Mouse (Mus musculus): ENCODE measurements around the gene Acsf3.

Gene Acsf3

DNA sequence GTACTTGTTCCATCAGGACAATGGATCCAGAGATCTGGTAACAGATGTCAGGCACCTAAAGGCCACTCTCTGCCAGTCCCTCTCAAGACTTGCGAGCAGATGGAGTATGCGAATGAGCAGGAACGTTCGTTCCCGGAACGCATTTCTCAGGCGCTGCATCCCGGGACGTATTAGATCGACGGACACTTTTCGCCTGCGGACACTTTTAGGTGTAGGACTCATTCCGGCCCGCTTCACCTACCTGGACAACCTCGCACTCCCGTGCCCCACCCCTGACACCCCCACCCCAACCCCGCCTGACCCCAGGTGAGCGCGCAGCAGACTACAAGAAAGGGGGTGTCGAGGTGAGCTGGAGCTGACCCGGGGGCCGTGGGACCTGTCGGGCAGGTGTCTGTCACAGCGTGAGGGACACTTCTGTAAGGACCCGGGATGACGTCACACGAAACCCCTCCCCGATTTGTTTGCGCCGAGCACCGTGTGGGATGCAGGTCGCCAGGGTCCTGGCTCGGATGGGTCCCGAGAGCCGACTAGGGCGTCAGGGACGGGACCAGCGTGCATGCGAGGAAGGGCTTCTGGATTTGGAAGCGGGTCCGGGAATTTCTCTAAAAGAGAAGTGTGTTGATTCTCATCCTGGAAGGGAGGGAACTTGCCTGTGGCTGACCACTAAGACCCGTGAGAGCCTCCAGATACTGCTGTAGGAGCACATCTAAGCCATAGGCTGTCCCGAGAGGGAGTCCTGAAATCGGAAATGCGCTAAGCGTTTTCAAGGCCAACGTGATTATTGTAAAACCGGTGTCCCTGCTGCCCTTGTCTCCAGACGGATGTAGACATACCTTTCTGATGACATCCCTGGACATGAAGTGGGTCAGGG is at the start of gene Acsf3:
Gene Acsf3 (plus strand): TSS at position 202 of the 871 bp plus-strand sequence.
- peak; percentile 82 to 88 for DNase-seq

DNA sequence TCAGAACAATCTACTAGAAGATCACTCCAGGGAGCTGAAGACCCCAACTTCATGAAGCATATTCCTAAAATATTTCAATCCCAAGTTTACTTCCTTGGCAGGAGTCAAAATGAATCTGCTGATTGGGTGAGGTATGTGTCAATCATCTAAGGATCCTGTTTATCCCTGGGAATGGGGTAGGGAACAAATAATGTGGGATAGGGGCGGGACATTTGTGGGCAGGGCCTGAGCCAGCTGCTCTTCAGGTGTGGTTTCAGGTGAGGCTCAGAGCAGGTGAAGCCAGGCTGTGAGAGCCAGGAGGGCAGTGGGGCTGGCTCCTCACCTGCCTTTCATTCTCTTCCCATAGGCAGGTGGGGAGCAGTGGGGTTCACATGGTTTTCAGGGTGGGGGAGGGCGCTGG is 48.5 kb upstream of the Acsf3 start:
- no peak for DNase-seq

DNA sequence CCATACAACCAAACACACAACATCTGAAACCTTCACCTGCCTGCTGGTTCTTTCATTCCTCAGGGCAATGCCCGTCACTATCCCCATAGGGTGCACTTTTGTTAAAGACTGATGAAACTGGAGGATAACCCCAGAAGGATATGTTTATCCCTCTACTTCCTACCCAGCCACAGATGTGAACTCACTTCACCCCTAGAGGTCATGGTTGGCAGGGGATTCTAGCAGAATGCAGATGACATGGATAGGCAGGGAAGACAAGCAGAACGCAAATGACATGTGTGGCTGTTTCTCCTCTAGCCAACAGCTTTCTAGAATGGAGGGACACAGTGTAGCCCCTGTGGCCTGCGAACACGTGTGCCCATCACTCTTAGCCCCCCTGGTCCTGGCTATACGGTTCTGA is 47.9 kb upstream of the Acsf3 start:
- DNase-seq: no peak

DNA sequence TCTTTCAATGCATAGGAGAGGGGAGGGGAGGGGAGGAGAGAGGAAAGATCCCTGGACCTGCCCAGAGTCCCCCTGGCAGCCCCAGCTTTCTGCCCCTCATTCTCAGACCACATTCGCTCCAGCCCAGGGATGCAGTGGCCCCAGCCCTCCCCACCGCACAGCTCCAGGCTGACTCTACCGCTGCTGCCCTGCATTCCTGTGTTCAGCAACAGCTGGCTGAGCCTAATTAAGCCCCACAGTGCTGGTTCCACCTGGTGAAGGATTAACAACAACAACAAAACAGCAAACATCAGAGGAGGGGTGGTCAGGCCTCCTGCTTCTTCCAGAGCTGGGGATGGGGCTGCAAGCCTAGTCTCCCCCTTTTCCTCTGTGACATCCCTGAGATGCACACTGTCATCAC is 46.7 kb upstream of the Acsf3 start:
- DNase-seq: no peak

DNA sequence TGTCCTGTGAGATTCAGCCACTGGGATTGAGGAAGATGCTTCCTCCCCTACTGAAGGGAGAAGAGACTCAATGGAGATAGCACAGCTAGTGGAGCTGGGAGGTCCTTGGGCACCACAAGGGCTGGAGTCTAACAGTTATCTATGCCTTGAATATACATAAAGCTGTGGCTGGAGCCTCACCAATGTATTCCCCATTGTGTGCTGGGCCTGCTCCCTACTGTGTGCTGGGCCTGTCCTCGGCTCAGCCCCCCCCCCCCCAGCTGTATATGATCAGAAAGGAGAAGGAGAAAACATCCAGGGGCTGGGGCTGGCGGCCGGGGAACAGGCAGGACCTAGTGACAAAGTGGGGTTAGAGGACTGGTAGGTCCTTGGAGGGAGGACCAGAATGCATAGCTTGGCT is 40.2 kb upstream of the Acsf3 start:
- DNase-seq: no peak

DNA sequence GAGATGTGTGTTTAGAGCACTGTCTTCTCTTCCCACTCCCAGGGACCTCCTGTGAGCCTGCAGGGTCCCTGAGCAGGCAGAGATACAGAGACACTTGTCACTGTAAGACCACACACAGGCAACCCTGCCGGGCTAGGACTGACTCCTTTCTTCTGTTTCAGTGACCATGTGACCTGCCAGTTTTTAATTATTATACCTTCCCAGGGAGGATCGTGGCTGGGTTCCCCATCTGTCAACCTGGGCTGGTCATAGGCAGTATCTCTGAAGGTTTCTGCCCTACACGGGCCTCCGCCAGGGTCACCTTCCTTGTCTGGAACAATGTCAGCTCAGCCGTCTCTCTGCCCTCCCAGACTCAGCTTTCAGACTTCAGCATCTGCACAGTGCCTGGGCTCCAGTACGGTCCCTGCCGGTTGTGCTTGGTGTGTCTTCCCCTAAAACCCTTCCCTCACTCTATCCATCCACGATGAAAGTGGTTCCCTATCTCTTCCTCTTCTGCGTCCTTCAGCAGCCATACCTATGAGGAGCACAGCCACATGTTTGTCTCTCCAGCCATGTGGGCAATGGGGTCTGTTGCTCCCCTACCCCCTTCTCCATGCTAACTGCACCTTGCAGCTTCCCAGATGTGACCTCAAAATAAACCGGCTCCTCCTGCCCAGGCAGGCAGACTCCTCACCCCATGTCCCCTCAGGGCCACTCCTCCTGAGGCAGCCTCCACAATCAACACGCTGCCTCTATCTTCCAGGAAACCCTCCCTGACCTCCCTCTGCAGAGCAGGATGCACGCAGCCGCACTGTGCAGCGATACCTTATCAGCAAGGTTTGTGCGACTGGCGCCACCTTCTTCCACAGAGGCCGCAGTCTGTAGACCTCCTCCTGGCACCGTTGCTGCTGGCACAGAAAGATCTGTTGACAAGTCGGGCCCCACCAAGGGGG is 39.5 kb upstream of the Acsf3 start:
- DNase-seq: peak in 1 of 2 experiments; percentile 44

DNA sequence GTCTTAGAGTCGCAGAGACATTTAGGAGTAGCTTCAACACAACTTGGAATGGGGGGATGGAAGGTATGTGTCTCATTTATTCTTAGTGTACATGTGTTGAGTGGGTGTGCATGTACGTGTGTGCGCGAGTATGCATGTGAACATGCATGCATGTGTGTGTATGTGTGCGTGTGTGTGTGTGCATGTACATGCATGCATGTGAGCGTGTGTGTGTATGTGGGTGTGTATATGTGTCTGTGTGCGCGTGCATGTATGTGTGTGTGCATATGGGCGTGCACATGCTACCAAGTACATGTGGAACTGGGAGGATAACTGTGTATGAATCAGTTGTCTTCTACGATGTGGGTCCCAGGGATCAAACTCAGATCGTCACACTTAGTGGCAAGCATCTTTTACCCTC is 38.7 kb upstream of the Acsf3 start:
- no peak for DNase-seq

DNA sequence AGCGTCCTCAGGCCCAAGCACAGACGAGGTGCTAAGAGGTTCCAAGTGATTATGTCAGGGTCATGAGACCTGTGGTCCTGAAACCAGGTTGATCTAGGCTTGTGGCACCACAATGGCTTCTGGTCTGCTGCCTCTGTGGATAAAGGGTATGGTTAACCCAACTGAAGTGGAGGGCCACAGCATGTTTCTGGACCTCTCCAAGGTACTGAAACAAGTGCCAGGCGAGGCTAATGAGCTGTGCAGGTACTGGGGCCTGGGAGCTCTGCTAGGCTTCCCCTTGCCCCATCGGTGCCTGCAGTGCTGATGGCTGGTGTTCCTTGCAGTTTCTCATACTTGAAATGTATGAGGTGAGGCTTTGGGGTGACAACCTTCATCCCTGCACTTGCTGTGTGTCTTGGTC is 38.2 kb upstream of the Acsf3 start:
- DNase-seq: no peak

DNA sequence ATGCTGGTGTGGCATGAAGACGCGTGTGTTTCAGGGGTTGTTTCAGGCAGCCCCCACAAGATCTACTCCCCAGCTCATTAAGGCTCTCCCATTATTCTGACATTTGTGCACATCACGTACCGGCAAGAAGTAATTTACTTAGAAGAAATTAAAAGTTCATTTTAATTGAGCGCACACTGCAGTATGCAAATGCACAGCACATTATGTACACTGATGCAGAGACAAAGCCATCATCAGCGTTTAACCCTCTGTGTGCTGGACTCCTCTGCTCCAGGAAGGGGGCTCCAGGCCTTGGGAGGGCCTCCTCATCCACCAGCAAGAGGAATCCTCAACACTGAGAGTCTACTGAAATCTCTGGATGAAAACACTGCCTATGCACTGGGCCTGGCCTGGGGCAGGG is 37.4 kb upstream of the Acsf3 start:
- no peak for DNase-seq

DNA sequence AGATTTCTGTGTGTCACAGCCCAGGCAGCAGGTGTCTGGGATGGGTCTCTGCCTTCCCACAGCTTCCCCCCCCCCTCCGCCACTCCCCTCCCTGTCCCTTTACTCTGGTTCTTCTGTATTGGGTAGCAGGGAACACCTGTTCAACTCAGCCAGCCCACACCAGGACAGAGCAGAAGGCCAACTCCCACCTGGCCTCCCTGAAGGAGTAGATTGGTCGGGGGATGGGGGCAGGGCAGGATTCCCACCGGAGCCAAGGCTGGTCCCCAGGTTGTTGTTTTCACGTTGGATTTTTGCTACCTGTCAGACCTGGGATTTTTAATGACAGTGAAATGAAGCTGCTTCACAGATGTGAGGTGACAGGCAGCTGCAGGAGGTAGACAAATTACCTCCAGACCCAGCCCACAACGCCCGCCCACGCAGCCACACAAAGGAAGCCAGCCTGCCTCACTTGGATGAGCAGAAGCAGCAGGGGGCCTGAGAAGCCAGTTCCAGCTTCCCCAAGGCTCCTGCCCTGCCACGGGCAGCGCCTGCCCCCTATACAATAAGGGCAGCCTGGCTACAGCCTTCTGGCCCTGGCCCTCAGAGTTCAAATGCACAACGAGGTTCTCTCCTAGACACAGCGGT is 36.1 kb upstream of the Acsf3 start:
- DNase-seq: peak; percentile 71 to 83

DNA sequence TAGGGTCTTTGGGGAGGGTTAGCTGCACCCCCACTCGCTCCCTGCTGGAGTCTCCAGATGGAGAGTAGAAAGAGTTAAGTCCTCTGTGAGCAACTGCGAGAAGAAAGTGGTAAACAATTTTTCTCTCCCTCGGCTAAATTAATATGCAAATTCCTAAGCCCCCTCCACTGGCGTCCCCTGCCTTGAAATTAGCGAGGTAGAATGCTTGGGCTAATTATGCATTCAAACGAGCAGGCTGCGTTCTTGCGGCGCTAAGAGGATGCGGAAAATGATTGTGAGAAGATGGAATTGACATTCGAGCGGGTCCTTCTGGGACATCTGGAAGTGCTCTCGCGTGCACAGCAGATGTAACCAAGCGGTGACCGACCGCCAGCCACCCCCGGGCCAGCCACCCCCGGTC is 32.8 kb upstream of the Acsf3 start:
- DNase-seq: no peak

DNA sequence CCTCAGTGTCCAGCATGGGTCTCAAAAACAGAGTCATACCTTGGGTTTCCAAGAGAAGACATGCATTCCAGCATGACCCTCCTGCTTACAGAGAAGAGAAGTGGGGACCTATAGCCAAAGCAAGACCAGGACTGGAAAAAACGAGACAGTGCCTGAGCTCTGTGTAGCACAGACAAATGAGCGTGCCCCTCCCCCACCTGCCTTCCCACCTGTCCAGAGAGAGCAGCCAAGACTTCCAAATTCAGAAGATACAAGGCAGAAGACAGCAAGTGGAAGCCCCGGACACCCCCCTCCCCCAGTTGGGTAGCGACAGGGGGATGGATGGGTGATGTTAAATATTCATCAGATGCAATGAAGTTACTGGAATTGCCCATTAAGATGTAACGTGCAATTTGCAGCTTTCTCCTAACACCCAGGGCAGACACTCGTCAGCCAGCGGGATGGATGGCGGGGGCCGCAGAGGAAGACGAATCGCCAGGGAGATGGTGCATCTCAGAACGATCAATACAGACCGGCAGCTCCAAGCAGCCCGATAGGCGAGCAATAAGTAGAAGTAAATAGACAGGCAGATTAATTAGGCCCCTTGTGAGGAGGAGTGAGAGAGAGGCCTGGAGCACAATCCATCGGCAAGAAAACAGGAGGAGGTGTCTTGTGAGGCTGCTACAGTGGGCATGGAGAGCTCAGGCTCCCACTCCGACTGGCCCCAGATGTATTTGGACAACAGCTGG is 30.1 kb upstream of the Acsf3 start:
- peak; percentile 76 to 87 for DNase-seq

DNA sequence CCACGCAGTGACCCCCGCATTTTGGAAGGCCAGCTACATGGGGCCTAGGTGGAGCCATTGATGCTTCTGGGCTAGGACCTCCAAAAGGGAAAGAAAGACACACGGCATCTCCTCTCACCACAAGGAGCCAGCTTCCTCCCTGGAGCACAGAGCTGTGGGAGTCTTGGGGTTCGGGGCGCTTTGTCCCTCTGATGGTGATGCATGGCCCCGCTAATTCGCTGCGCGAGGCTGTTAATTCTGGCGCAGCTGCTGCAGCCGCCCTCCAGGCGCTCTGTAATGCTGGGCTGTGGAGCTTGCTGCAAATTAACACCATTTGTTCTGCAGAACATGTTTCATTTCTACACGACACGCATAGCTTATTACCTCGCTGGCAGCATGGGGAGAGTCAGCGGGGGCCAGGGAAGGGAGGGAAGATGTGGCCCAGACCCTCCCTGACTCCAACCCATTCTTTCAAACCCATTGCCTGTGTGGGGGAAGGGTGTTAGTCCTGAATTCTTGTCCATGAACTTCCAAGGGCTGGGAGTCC is 29.5 kb upstream of the Acsf3 start:
- DNase-seq: no peak

DNA sequence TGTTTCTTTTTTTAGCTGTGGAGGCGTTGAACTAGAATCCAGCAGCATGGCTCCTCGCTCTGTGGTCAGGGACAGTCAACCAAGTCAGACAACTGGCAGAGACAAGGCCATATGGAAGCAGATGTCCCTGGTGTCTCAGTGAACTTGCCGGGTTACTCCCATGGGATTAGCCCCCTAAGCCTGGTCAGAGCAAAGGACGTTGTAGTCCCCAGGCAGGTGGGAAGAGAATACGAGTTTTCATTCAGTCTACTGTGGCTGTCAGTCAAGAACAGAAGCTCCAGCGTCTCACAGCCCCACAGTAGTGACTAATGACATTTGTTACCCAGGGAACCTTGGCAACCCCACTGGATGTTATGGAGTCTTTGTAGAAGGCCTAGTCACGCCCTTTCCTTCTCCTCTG is 28.8 kb upstream of the Acsf3 start:
- DNase-seq: no peak

DNA sequence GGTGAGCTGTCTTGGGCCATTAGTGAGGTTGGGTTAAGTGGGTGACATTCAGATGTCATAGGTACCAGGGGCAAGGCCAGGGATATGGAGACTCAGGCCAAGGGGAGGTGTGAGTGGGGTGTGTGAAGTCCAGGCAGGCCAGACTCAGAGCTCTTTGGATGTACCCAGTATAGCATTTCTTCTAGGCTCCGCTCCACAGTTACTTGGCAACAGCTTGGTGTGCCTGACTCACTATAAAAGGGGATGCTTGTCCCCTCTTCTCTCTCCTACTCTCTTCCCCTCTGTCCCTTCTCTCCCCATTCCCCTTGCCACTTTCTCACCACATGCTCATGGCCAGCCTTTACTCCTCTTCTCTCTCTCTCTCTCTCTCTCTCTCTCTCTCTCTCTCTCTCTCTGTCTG is 27.5 kb upstream of the Acsf3 start:
- no peak for DNase-seq

DNA sequence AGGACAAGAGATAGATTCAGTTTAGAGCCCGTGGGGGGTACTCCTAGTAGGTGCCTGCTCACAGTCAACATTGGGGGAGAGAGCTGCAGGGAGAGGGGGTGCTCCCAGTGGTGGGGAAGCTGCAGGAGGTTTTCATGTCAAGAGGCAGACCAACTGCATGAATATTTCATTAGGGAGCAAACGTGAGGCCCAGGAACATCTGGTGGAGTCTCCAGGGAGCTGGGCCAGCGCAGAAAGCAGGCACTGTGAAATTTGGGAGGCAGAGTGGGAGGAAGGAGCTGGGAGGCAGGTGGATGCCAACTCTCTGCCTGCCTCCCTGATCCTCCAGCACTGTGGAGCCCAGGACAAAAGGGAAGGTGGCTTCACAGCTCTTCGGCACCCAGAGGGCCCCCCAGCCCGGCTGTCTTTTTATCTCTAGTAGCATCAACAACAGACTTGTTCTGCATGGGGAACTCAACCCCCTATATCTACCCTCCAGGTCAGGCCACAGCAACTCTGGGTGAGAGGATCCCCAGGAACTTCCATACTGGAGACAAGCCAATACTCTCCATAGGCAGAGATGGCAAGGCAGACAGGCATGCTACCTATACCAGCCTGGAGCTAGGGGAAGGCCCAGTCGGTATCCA is 25.8 kb upstream of the Acsf3 start:
- no peak for DNase-seq

DNA sequence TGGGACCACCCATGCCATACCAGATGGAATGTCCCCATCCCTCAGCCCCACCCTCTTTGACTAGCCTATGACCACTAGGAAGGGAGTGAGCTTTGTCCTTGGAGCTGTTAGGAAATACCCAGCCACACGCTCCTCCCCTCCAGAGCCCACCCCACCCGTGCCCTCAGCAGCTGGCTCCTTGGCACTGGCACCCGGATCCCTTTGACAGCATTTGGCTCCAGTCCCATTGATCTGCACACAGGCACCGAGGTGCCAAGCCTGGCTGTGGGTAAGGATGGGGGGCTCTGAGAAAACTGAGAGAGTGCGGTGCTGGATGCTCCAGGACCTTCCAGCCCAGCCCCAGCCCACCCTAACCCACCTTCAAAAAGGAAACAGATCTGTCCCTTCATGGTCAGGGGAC is 23.9 kb upstream of the Acsf3 start:
- DNase-seq: peak; percentile 68 to 78

DNA sequence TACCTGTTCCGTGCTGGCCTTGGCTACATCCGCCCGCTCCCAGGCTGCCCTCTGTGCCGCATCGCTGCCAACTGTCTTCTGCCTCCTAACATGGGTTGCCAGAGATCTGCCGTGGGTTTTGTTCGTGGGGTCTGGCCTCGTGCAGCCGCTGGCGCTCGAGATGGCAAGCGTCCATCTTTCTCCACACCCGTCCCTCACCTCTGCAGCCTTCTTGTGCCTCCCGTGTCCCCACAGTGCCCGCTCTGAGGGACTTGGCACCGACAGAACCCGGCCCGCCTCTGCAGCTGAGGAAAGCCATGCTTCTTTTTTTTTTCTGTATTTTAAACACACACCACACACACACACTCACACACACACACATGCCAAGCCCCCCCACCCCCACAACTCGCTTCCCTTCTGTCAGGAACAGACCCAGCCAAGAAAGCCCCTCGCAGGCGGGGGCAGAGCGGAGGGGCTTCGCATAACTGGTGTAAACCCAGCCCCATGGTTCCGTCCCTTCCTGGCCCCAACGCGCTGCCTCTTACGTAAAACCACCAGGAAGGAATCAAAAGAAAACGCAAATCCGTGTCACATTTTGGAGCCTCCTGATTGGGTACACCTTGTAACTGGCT is 23.1 kb upstream of the Acsf3 start:
- peak; percentile 84 to 85 for DNase-seq

DNA sequence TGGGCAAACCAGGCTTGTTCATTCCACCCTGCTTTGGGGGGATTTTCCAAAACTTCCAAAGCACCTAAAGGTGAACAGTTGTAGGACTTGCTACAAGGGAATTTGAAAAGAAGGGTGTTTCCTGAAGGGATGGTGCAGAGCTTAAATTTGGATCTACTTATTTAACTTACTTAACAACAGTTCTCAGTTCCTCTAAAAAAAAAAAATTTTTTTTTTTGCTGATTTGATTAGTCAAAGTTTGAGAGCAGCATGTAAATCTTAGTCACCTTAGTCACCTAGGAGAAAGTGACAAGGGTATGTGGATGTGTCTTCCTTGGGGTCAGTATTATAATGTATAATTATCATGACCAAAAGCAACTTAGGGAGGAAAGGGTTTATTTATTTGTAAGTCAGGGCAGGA is 16.7 kb upstream of the Acsf3 start:
- no peak for DNase-seq

DNA sequence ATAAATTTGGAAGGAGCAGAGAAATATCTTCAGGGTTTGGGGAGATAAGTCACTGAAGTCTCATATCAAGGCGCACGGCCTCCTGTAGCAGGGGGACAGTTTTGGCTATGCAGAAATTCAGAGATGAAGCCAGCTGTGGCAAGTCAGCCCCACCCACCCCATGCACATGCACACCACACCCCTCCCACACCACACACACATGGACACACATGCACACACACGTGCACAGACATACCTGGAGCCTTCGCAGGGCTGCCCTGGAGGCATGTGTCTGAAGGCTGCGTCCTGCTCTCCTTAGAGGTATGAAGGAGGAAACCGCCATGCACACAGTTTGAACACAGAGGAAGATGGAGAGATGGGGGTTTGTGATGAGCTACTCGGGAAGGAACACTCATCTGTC is 15.2 kb upstream of the Acsf3 start:
- DNase-seq: no peak

DNA sequence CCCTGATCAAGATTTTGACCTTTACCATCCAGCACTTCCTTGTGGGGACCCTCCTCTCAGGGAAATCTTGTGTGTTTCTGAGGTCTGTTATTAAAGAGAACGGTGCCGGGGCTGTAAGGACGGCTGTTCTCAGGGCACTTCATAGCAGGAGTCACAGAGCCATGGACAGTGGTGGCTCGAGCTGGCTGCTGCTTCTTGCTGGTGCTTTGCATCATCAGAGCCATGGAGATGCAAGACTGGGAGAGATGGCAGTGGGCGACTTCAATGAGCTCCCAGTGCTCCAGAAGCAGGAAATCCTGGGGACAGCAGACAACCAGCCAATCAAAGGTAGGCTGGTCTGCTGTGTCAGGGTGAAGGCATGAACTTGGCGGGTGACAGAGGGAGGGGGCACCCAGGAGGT is 14.2 kb upstream of the Acsf3 start:
- no peak for DNase-seq
